Mouse (Mus musculus) bone marrow macrophage, adult 2 months (primary cell): ENCODE data around the gene Tfap2e.

Experiments
- CTCF ChIP-seq: IDR thresholded peaks from 2 replicates; pipeline ENCODE4 v1.5.1; 2012; ENCODE audit warnings: low read depth, mild to moderate bottlenecking, low read length, moderate library complexity
- POLR2A ChIP-seq: IDR thresholded peaks from 2 replicates; pipeline ENCODE4 v1.6.1; 2012; ENCODE audit warnings: mild to moderate bottlenecking, low read depth, low read length, borderline replicate concordance

DNA sequence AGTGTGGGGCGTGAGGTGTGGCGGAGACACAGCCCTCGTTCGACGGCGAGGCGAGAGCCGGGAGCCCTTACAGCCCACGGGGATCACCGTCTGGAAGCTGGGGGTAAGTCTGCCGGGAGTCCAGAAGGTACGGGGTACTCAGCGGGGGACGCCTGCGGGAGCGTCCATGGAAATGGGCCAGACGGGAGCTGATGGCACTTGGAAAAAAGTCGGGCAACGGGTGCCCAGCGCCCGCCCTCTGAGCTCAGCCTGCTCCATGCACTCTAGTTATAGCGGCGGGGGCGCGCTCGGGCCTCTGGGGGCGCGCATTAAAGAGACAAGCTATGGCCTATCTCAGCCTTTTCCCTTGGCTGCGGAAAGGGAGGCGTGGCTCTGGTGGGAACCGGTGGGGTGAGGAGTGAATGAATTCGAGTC lies at the start of gene Tfap2e:
- TF ChIP-seq CTCF (no peak), POLR2A (no peak)
